Comparison of ENCODE assay signal across 8 mouse cellular contexts in genomic region chr17:56303847-56304586, GRCm38 (mm10). TPM values are rescaled to one million over a fixed set of nuclear protein-coding genes. Genes with fewer than 3 reads are reported as not detected.
DNase-seq lines count a peak whose midpoint lies in the region; ATAC-seq and TF ChIP-seq lines count a peak whose summit lies in the region.

No protein-coding gene starts in this region.

- H3K36me3 ChIP-seq in erythroblast, embryonic 14.5 days (ENCODE audit: control insufficient read depth), result peaks cover 48% of the 10 kb centered on the region
- peaks cover 38% of the 10 kb centered on the region for H3K36me3 ChIP-seq in heart, embryonic 12.5 days
- H3K36me3 ChIP-seq in kidney, embryonic 16.5 days (ENCODE audit: insufficient read depth, low read length), result peaks cover 27% of the 10 kb centered on the region
- no peaks in the 10 kb centered on the region for H3K36me3 ChIP-seq in liver, adult 2 months (ENCODE audit: control insufficient read depth, insufficient read depth, low read length)

- H3K4me3 ChIP-seq in erythroblast, embryonic 14.5 days (replicated peaks), result peak overlapping the region; percentile 74
- H3K4me3 ChIP-seq in heart, embryonic 12.5 days, result peak overlapping the region; percentile 80
- peak overlapping the region; percentile 74 for H3K4me3 ChIP-seq in kidney, embryonic 16.5 days (ENCODE audit: low read length)
- peak overlapping the region; percentile 56 for H3K4me3 ChIP-seq in liver, adult 2 months (ENCODE audit: insufficient read depth, low read depth, low read length)

- H3K9me3 ChIP-seq in erythroblast, embryonic 14.5 days (ENCODE audit: control insufficient read depth, low read length), result no peaks in the 10 kb centered on the region
- no peaks in the 10 kb centered on the region for H3K9me3 ChIP-seq in heart, embryonic 12.5 days (replicated peaks)
- no peaks in the 10 kb centered on the region for H3K9me3 ChIP-seq in kidney, embryonic 16.5 days (ENCODE audit: low read length)

- H3K27me3 ChIP-seq in erythroblast, embryonic 14.5 days (ENCODE audit: control insufficient read depth), result peaks cover 5% of the 10 kb centered on the region
- H3K27me3 ChIP-seq in heart, embryonic 12.5 days (replicated peaks), result no peaks in the 10 kb centered on the region
- no peaks in the 10 kb centered on the region for H3K27me3 ChIP-seq in kidney, embryonic 16.5 days (ENCODE audit: insufficient read depth, low read length)
- no peaks in the 10 kb centered on the region for H3K27me3 ChIP-seq in liver, adult 2 months (ENCODE audit: control insufficient read depth, insufficient read depth, low read length)

- H3K4me1 ChIP-seq in erythroblast, embryonic 14.5 days (ENCODE audit: control insufficient read depth), result peaks cover 67% of the 10 kb centered on the region
- peaks cover 33% of the 10 kb centered on the region for H3K4me1 ChIP-seq in heart, embryonic 12.5 days (replicated peaks)
- H3K4me1 ChIP-seq in kidney, embryonic 16.5 days (ENCODE audit: insufficient read depth, low read length), result peaks cover 52% of the 10 kb centered on the region
- 0 out of 2 replicates have a peak, but pooled peaks cover 6% of the 10 kb centered on the region for H3K4me1 ChIP-seq in liver, adult 2 months (ENCODE audit: control insufficient read depth, insufficient read depth, low read length)

- TF ChIP-seq CTCF in liver, adult 2 months (IDR thresholded peaks at IDR 0.05; ENCODE audit: low read depth, low read length), result no peak

- peak overlapping the region; percentile 91 for H3K9ac ChIP-seq in heart, embryonic 12.5 days
- H3K9ac ChIP-seq in kidney, embryonic 16.5 days (replicated peaks; ENCODE audit: low read length), result peak overlapping the region; percentile 79
- H3K9ac ChIP-seq in liver, adult 2 months (ENCODE audit: low read depth, low read length), result peak overlapping the region; percentile 48

- DNase-seq in CD4-positive, CD25-positive, alpha-beta regulatory T cell, adult 2 months (ENCODE audit: low read depth, low spot score), result peak; percentile 98
- peak; percentile 82 for DNase-seq in brain, embryonic 18.5 days (ENCODE audit: low read depth, low spot score)
- peak; percentile 66 for DNase-seq in liver, adult 2 months (ENCODE audit: extremely low read depth, low read depth, low spot score)
- DNase-seq in spleen, postnatal 36 days (ENCODE audit: low spot score in 2 of 2), result peak; percentile 95 to 96

- ATAC-seq in heart, embryonic 12.5 days (ENCODE audit: insufficient number of reproducible peaks, low FRiP score), result peak; percentile 95
- peak; percentile 87 for ATAC-seq in kidney, embryonic 16.5 days (ENCODE audit: low FRiP score, low TSS enrichment)
- peak; percentile 94 for ATAC-seq in monocyte, adult 5-6 weeks (replicated peaks; ENCODE audit: insufficient number of reproducible peaks, low FRiP score, low TSS enrichment, poor library complexity, severe bottlenecking)

- peak overlapping the region; percentile 99 for H3K4me2 ChIP-seq in heart, embryonic 12.5 days
- H3K4me2 ChIP-seq in kidney, embryonic 16.5 days (replicated peaks; ENCODE audit: low read depth, low read length), result peak overlapping the region; percentile 98

- peak overlapping the region; percentile 87 for H3K27ac ChIP-seq in heart, embryonic 12.5 days (ENCODE audit: poor library complexity, severe bottlenecking)
- H3K27ac ChIP-seq in kidney, embryonic 16.5 days (ENCODE audit: low read length), result peak overlapping the region; percentile 93
- no peak overlapping the region for H3K27ac ChIP-seq in liver, adult 2 months (replicated peaks; ENCODE audit: insufficient read depth, low read depth, low read length)

- no peak for TF ChIP-seq POLR2A in liver, adult 2 months (IDR thresholded peaks at IDR 0.05; ENCODE audit: extremely low read depth, insufficient read depth, low read length)

- no peaks in the 10 kb centered on the region for H3K79me2 ChIP-seq in liver, adult 2 months (ENCODE audit: control insufficient read depth, insufficient read depth, low read length)

- under 1% methylated on average over 67 of the region's 68 CpGs for WGBS in heart, embryonic 12.5 days
- under 1% methylated on average over 67 of the region's 68 CpGs for WGBS in kidney, embryonic 16.5 days
- under 1% methylated on average over 68 of the region's 68 CpGs for WGBS in liver, adult 2 months

RNA-seq across cellular contexts. Expression of gene Uhrf1, which starts 0.9 kb away (rescaled TPM):
- 30.4 and 30.5 TPM in 2 replicates for polyA plus RNA-seq in erythroblast, embryonic 14.5 days (2012)
- 88.4 and 91.2 TPM in 2 replicates for polyA plus RNA-seq in heart, embryonic 12.5 days (2016; fragmentation: Nextera tagmentation; extraction: Ambion mirVana)
- 170 and 179 TPM in 2 replicates for polyA plus RNA-seq in kidney, embryonic 16.5 days (2015; fragmentation: Nextera tagmentation; extraction: Ambion mirVana)
- total RNA-seq in liver, adult 2 months (2014; rRNA removed), result 0.92 and 2.7 TPM in 2 replicates
- 0.20 and 0.22 TPM in 2 replicates for polyA plus RNA-seq in liver, adult 2 months (2012; rRNA removed)
- total RNA-seq in monocyte, adult 5-6 weeks (2017), result 1.2 to 5.9 TPM (median 3.2 TPM) in 3 replicates

RNA-seq across cellular contexts. Expression of gene Arrdc5, which starts 3.9 kb away (rescaled TPM):
- polyA plus RNA-seq in erythroblast, embryonic 14.5 days (2012), result not detected in 2 replicates
- not detected in 2 replicates for polyA plus RNA-seq in heart, embryonic 12.5 days (2016; fragmentation: Nextera tagmentation; extraction: Ambion mirVana)
- polyA plus RNA-seq in kidney, embryonic 16.5 days (2015; fragmentation: Nextera tagmentation; extraction: Ambion mirVana), result not detected in 2 replicates
- total RNA-seq in liver, adult 2 months (2014; rRNA removed), result not detected in 2 replicates
- polyA plus RNA-seq in liver, adult 2 months (2012; rRNA removed), result not detected in 2 replicates
- total RNA-seq in monocyte, adult 5-6 weeks (2017), result not detected in 3 replicates

RNA-seq across cellular contexts. Expression of gene Plin3, which starts 11.3 kb away (rescaled TPM):
- polyA plus RNA-seq in erythroblast, embryonic 14.5 days (2012), result 0.86 and 1.3 TPM in 2 replicates
- polyA plus RNA-seq in heart, embryonic 12.5 days (2016; fragmentation: Nextera tagmentation; extraction: Ambion mirVana), result 59.1 and 60.0 TPM in 2 replicates
- 87.5 and 106 TPM in 2 replicates for polyA plus RNA-seq in kidney, embryonic 16.5 days (2015; fragmentation: Nextera tagmentation; extraction: Ambion mirVana)
- 23.0 and 28.1 TPM in 2 replicates for total RNA-seq in liver, adult 2 months (2014; rRNA removed)
- polyA plus RNA-seq in liver, adult 2 months (2012; rRNA removed), result 20.6 and 21.5 TPM in 2 replicates
- total RNA-seq in monocyte, adult 5-6 weeks (2017), result 10.2 to 15.5 TPM (median 13.4 TPM) in 3 replicates

RNA-seq across cellular contexts. Expression of gene Kdm4b, which starts 21.8 kb away (rescaled TPM):
- 1.1 and 2.2 TPM in 2 replicates for polyA plus RNA-seq in erythroblast, embryonic 14.5 days (2012)
- 34.3 and 37.1 TPM in 2 replicates for polyA plus RNA-seq in heart, embryonic 12.5 days (2016; fragmentation: Nextera tagmentation; extraction: Ambion mirVana)
- 37.7 and 39.1 TPM in 2 replicates for polyA plus RNA-seq in kidney, embryonic 16.5 days (2015; fragmentation: Nextera tagmentation; extraction: Ambion mirVana)
- total RNA-seq in liver, adult 2 months (2014; rRNA removed), result 9.5 and 10.4 TPM in 2 replicates
- 13.0 and 15.6 TPM in 2 replicates for polyA plus RNA-seq in liver, adult 2 months (2012; rRNA removed)
- total RNA-seq in monocyte, adult 5-6 weeks (2017), result 8.0 to 17.3 TPM (median 10.3 TPM) in 3 replicates

RNA-seq across cellular contexts. Expression of gene Ticam1, which starts 27.4 kb away (rescaled TPM):
- polyA plus RNA-seq in erythroblast, embryonic 14.5 days (2012), result 0.90 and 0.96 TPM in 2 replicates
- polyA plus RNA-seq in heart, embryonic 12.5 days (2016; fragmentation: Nextera tagmentation; extraction: Ambion mirVana), result 8.6 and 9.5 TPM in 2 replicates
- 7.3 and 10.3 TPM in 2 replicates for polyA plus RNA-seq in kidney, embryonic 16.5 days (2015; fragmentation: Nextera tagmentation; extraction: Ambion mirVana)
- total RNA-seq in liver, adult 2 months (2014; rRNA removed), result 2.5 and 3.4 TPM in 2 replicates
- polyA plus RNA-seq in liver, adult 2 months (2012; rRNA removed), result 20.9 and 27.7 TPM in 2 replicates
- total RNA-seq in monocyte, adult 5-6 weeks (2017), result 2.6 to 11.4 TPM (median 3.9 TPM) in 3 replicates

Comparison
In these comparisons a context has a peak if more than half of its experiments do, and no peak if none do; other contexts are left out.
1. RNA of gene Uhrf1, which starts 0.9 kb away (polyA plus RNA-seq): 170 to 179 TPM in kidney, embryonic 16.5 days, 88.4 to 91.2 TPM in heart, embryonic 12.5 days and 30.4 to 30.5 TPM in erythroblast, embryonic 14.5 days; 0.20 to 0.22 TPM in liver, adult 2 months; every median in the first group is over 10 times any median in the second.
2. Peak in every context shown above with its lines, with median percentiles within 50 percentile points of each other: DNase-seq, H3K4me3 ChIP-seq, ATAC-seq and H3K9ac ChIP-seq.